Mouse (Mus musculus) embryo, embryonic 10 days (tissue): ENCODE measurements around the gene Smim27.
A peak's percentile ranks its signal among the peaks of the same experiment; 100 is the strongest.
"Not testable (repeated sequence)": the region's sequence is repeated elsewhere in the genome, so short reads cannot be mapped to it uniquely, and the experiment has no call there.

Experiments
- DNase-seq: peaks from one replicate; pipeline ENCODE4 v3.0.0-alpha.2; 2015; ENCODE audit warnings: low spot score

Gene Smim27

GRCm38 (mm10) chr4:40254385-40255103 lies 14.8 kb upstream of the Smim27 start:
- no peak for DNase-seq

DNA sequence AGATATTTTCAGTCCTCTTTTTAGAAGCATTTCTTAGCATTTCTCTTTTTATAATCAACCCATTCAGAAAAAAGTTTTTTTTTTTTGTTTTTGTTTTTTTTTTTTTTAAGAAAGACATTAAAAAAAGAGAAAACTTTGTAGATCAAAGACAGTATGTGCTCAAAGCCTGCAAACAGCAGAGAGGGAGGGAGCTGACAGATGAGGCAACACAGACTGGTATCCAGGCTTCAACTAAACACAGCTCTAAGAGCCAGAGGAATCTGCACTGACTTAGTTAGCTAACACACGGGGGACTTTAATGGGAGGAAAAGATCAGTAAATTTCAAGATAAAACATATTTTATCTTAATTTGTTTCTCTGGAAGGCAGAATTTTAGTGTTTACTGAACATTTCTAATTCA lies 5.1 kb upstream of the Smim27 start:
- no peak for DNase-seq

DNA sequence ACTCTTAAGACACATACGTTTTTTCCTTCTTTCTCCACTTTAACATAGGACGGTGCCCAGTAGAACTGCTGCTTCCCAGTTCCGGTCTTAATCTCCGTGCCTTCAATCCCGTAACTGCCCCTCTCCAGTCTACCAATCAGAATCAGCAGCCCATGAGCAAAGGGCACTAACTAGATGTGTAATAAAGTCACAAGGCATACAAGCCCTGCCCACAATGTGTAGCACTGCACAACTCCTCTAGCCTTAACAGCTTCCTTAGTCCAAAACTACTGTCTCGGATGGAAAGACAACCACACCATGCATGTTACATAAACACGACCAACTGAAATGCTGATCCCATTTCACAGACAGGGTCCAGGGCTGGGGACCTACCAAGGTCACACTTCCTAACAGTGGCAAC lies 1.7 kb upstream of the Smim27 start:
- no peak for DNase-seq

- peak; percentile 93 for DNase-seq
Measured at GRCm38 (mm10) chr4:40268204-40268813, 1.1 kb upstream of the Smim27 start.

DNA sequence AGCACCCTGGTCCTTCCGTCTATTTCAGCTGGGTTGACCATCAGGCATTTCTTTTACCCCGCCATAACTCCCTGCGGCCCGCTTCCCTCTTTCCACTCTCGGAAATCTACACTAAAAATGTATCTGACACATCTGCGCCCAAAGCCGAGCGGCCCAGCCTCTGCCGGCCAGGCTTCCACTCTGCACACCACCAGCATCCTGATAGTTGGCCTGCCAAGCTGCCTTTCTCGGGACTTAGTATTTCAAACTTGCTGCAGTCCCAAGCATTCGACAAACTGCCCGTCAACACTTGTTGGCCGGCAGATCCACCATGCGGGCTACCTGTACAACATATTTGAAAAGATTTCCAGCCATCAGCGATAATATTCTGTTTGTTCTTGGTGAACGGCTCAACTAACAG lies 544 bp upstream of the Smim27 start:
- peak; percentile 29 for DNase-seq

- no peak for DNase-seq
Measured at GRCm38 (mm10) chr4:40278880-40279275, 9.5 kb downstream of the Smim27 start.

DNA sequence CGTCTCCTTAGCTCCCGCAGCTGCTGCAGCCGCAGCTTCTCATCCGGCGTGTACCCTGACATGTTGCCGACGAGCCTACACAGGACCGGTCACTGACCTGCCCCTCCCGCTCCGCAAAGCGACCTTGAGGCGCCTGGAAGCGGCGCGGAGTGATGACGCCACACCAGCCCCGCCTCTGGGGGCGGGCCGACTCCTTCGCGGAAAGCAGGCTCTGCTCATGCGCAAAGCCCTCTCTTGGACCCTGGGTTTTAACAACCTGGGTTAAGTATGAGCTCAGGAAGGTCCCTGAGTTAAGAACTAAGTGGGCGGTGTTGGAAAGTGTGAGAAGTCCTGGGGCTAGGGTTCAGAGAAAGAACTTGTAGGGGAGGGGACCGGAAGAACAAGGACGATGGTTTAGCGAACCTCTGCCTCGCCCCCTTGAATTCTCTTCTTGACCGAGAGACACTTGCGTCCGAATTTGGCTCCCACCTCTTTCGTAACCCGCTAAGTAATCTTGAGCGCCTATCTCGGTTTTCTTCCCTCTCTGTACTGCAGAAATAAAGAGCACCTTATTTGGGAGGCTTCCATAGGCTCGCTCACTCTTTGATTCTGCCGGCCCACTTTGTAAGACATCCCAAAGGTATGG lies 10.0 kb downstream of the Smim27 start, which contains the start of gene Ndufb6:
Gene Ndufb6, minus strand, starts transcription at position 146 of the 625 bp plus-strand sequence.
- peak; percentile 94 for DNase-seq

DNA sequence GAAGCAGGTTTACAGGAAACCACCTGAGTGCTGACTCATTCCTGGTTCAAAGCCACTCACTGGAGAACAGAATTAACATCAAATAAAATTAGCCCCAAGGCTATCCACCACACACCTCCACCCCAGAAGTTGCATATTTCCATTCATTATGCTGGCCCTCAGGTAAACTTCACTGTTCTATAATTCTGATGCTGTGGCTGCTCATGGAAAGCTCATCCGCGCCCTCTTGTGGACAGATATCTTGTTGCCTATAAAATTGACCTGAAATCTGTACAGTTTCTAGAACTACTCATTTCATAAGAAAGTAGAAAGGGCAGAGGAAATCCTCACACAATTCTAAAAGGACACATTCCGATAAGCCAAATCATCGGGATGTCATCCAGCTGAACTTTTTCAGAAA lies 16.2 kb downstream of the Smim27 start:
- peak; percentile 75 for DNase-seq

- no peak for DNase-seq
Measured at GRCm38 (mm10) chr4:40287415-40287814, 18.0 kb downstream of the Smim27 start.

- DNase-seq = no peak
Measured at GRCm38 (mm10) chr4:40289046-40289445, 19.7 kb downstream of the Smim27 start.

- not testable (repeated sequence) for DNase-seq
Measured at GRCm38 (mm10) chr4:40291511-40291910, 22.1 kb downstream of the Smim27 start.

DNA sequence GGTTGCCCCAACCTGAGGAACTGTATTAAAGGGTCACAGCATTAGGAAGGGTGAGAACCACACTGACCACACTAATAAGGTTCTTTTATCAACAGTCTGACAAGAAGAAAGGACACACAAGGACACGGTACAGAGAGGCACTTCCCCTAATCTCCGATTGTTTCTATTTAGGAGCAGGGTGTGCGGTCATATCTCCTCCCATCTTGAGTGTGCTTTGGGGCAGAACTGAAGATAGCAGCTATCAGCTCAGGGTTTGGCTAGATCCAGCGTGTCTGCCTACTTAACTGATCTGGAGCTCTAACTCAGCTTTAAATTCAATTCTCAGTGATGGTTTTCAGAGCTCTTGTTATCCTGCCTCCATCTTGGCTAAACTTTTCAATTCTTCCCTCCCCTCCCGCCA lies 29.8 kb downstream of the Smim27 start:
- DNase-seq = no peak

- peak; percentile 91 for DNase-seq
Measured at GRCm38 (mm10) chr4:40301076-40301789, 31.9 kb downstream of the Smim27 start.

DNA sequence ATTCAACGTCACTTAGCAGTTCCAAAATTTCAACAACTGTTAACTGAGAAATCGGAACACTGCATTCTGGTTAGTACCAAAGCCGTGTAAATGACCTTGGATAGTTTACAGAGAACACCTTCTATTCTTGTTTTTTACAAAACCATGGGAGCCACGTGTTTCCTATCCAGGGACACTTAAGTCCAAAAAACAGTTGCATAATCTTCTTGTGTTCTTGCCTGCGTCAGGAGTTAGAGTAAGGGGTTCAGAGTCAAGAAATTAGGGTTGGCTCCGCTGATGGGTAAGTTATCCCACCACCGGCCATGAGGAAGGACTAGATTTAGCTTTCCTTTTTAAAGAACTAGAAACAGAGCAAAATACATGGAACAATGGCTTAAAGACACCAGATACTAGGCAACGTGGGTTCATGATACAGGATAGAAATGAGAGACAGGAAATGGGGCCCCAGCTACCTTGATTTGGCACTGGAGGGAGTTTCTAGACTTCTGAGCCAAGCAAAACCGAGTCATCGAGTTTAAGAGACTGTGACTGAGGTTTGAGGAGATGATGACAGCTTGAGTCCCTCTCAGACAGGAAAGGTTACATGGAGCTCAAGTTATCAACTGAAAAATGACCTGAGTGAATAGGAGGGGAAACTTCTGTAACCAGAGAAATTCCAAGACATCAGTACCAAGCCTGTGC lies 33.2 kb downstream of the Smim27 start:
- no peak for DNase-seq

DNA sequence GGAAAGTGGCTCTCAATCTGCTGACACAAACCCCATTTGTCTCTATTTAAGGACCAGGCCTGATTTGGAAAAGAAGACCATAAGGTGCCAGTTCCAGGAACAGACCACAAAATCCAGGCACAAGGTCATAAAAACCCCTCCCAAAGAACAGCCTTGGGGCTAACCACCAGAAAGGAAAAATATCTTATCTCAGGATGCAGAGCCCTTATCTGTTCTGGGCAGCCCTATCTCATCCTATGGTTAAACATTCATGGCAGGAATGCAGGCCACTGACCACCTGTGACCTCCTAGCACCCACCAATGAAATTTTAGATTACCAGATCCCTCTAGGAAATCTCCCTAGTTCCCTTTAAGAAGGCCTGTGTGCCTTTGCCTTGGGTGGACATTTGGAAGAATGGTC lies 40.3 kb downstream of the Smim27 start:
- DNase-seq = no peak

DNA sequence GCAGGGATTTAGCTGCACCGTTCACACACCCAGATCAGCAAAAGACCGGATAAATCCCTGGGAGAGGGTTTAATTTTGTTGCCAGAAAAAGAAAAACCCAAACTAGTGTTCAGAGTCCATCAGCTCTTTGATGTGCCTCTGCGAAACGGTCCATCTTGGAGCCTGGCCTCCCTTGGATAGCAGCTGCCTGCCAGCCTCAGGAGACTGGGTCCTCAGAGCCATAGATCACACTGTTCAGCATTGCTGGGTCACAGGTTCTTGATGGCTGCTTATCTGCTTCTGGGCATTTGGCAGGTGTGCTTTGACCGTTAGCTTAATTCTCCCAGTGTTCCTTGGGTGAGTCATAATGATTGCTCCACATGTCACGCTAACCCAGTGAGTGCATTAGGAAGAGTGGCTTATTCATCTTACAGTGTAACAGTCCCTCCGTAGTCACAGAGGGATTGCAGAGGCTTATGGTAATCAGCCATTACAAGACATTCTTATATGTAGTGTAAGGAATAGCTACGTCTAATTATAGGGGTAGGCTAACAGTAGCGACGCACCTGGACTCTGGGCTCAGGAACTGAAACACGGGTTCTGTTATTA lies 41.5 kb downstream of the Smim27 start:
- no peak for DNase-seq

DNA sequence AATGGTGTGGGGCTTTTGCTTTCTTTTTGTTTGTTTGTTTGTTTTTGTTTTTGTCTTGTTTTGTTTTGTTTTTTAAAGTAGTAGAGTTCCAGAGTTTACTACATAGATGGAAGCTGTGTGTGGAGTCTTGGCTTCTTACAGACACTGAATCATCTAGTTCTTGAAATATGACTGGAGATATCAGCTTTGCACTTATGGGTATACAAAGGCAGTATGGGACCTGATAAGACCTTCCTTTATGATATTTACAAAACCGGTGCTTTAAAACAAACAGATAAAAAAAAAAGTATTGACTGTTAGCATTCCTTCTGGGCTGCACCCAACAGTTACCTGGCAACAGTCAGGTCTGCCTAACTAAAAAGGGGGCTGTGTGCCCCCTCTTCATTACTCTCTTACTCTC lies 42.8 kb downstream of the Smim27 start:
- no peak for DNase-seq

GRCm38 (mm10) chr4:40313026-40313425 lies 43.6 kb downstream of the Smim27 start:
- DNase-seq = no peak

GRCm38 (mm10) chr4:40317404-40317803 lies 48.0 kb downstream of the Smim27 start:
- no peak for DNase-seq
